Mouse (Mus musculus) spleen, adult 2 months (tissue): ENCODE measurements around the gene Fsd1. TPM values are rescaled to one million over a fixed set of nuclear protein-coding genes. Genes with fewer than 3 reads are reported as not detected.
A peak's percentile ranks its signal among the peaks of the same experiment; 100 is the strongest.

ENCODE experiments used
- DNase-seq, 2 experiments: peaks; one replicate each; pipeline versions ENCODE4 v3.0.0 to v3.0.0-alpha.2; 2012 to 2021; ENCODE audit warnings: low spot score in 2 of 2, low read depth in 1 of 2
- H3K27ac ChIP-seq: fragments of 200-500 bp; 2 replicates; pipeline ENCODE4 v1.5.1; 2012; ENCODE audit warnings: low read length, inconsistent platforms; ENCODE audit not compliant: insufficient read depth
- H3K27me3 ChIP-seq: fragments of 200-500 bp; 2 replicates; pipeline ENCODE4 v1.6.1; 2012; ENCODE audit warnings: mild to moderate bottlenecking, moderate library complexity, low read length, inconsistent platforms; ENCODE audit not compliant: control insufficient read depth, insufficient read depth
- H3K36me3 ChIP-seq: fragments of 200-500 bp; 2 replicates; pipeline ENCODE4 v1.6.1; 2012; ENCODE audit warnings: mild to moderate bottlenecking, low read length, inconsistent platforms; ENCODE audit not compliant: control insufficient read depth, insufficient read depth
- H3K4me1 ChIP-seq: fragments of 200-500 bp; 2 replicates; pipeline ENCODE4 v1.6.1; 2011; ENCODE audit warnings: inconsistent platforms; ENCODE audit not compliant: control insufficient read depth, insufficient read depth, insufficient read length
- H3K4me3 ChIP-seq: fragments of 200-500 bp; 2 replicates; pipeline ENCODE4 v1.5.1; 2011; ENCODE audit warnings: mild to moderate bottlenecking, inconsistent platforms; ENCODE audit not compliant: insufficient read depth, insufficient read length; ENCODE audit errors: extremely low read depth
- CTCF ChIP-seq: fragments of 200-500 bp; IDR thresholded peaks from 2 replicates; pipeline ENCODE4 v1.5.1; 2011; ENCODE audit warnings: mild to moderate bottlenecking, inconsistent platforms; ENCODE audit not compliant: insufficient read depth, insufficient read length, insufficient replicate concordance; ENCODE audit errors: extremely low read depth
- POLR2A ChIP-seq: fragments of 200-500 bp; IDR thresholded peaks from 2 replicates; pipeline ENCODE4 v1.6.1; 2011; ENCODE audit warnings: low read depth, low read length, inconsistent platforms
- WGBS: fragments of 180-500 bp; shearing (Covaris S2); methylation state at CpG from one replicate; pipeline ENCODE4 v1.1.7; 2018; 5-methylcytosine and 5-hydroxymethylcytosine counted together
- polyA plus RNA-seq: library from polyadenylated mRNA; depleted of rRNA; stranded (reverse); fragments of >200 nt; gene quantifications from 2 replicates; pipeline ENCODE4 v1.2.3, GENCODE M21; 2012

Fsd1 gene
- polyA plus RNA-seq, 1 experiment: 0.07 TPM

- peak overlapping the region; percentile 76 for H3K27ac ChIP-seq
Observed at GRCm38 (mm10) chr17:56009088-56009961, 23.0 kb downstream of the Fsd1 start.

GRCm38 (mm10) chr17:56009962-56010240 is 23.6 kb downstream of the Fsd1 start:
- DNase-seq: no peak
- TF ChIP-seq CTCF: no peak
- TF ChIP-seq POLR2A: no peak
- WGBS: 62% methylated on average over 2 of the region's 2 CpGs
- H3K27ac ChIP-seq: 0 out of 2 replicates have a peak overlapping the region, but pooled peaks have one; percentile 76
- H3K4me3 ChIP-seq: peak overlapping the region; percentile 76; the same call in 1 of the 2 replicates
- H3K36me3 ChIP-seq: peaks cover under 1% of the 10 kb centered on the region; the same call in 1 of the 2 replicates
- H3K4me1 ChIP-seq: peaks cover 10% of the 10 kb centered on the region; the same call in 1 of the 2 replicates
- no peaks in the 10 kb centered on the region for H3K27me3 ChIP-seq

More at GRCm38 (mm10) chr17:56009088-56009961, 23.0 kb downstream of the Fsd1 start:
- TF ChIP-seq POLR2A: peak; percentile 87
- TF ChIP-seq CTCF: peak; percentile 25; the same call in 1 of the 2 replicates
- peak; percentile 76 to 89 for DNase-seq
- Histone ChIP-seq H3K4me3 (peak overlapping the region; percentile 76), H3K4me1 (peaks cover 10% of the 10 kb centered on the region; the same call in 1 of the 2 replicates), H3K27me3 (no peaks in the 10 kb centered on the region), H3K36me3 (no peaks in the 10 kb centered on the region)
- 1% methylated on average over 62 of the region's 62 CpGs for WGBS

DNA sequence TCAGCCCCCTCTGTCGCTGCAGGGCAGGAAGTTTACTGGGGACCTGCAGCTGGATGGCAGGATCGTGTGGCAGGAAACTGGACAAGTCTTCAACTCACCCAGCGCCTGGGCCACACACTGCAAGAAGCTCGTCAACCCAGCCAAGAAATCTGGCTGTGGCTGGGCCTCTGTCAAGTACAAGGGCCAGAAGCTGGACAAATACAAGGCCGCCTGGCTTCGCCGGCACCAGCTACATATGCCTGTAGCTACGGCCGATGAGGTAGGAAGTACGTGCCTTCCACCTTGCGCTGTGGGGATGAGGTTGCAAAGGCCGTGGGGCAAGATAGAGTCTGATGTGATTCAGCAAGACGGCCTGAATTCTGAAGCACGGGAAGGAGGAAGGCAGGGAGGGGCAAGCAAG is 23.9 kb downstream of the Fsd1 start:
- WGBS: 70% methylated on average over 14 of the region's 14 CpGs
- DNase-seq: no peak
- Histone ChIP-seq H3K4me3 (no peak overlapping the region), H3K36me3 (peaks cover 4% of the 10 kb centered on the region), H3K4me1 (peaks cover 10% of the 10 kb centered on the region; the same call in 1 of the 2 replicates), H3K27me3 (no peaks in the 10 kb centered on the region), H3K27ac (no peak overlapping the region)
- TF ChIP-seq POLR2A (no peak), CTCF (no peak)

- Histone ChIP-seq H3K36me3 (peaks cover 8% of the 10 kb centered on the region), H3K4me1 (peaks cover 10% of the 10 kb centered on the region; the same call in 1 of the 2 replicates), H3K4me3 (no peak overlapping the region), H3K27ac (no peak overlapping the region), H3K27me3 (no peaks in the 10 kb centered on the region)
- peak in 1 of 2 experiments; percentile 75 for DNase-seq
- WGBS: 14% methylated on average over 9 of the region's 9 CpGs
- TF ChIP-seq POLR2A: no peak
- TF ChIP-seq CTCF: peak; percentile 97
Observed at GRCm38 (mm10) chr17:56010681-56011080, 24.4 kb downstream of the Fsd1 start.

DNA sequence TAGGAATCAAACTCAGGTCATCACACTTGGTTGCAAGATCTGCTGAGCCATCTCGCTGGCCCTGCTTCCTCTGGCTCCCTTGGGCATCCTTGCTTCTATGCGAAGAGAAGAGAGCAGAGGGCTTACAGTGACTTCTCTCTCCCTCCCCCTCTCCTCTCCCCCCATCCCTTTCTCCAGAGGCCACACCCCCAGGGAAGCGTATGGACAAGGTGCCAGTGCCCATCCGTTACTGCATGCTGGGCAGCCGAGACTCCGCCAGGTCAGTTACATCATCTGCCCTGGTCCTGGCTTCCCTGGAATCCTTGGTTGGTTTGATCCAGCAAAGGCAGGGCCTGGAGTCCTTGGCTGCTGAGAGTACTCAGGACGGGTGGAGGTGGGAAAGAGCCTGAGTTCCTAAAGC is 25.1 kb downstream of the Fsd1 start:
- TF ChIP-seq CTCF: no peak
- TF ChIP-seq POLR2A: no peak
- 94% methylated on average over 7 of the region's 7 CpGs for WGBS

DNA sequence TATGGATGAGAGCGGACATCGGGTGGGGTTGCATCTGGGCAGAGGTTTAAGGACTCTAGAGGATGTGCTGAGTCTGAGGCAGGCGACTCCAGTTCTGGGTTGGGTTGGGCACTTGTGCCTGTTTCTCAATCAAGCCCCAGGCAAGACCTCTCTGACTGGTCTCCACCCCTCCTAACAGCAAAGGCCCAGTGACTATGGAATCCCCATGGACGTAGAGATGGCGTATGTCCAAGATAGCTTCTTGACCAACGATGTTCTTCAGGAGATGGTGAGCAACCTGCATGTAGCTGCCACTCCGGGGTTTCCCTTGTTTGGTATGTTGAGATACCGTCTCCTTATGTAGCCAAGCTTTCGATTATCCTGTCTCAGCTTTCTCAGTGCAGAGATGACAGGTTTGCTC is 29.0 kb downstream of the Fsd1 start:
- no peak for TF ChIP-seq CTCF
- TF ChIP-seq POLR2A: no peak
- no peak overlapping the region for H3K4me3 ChIP-seq
- 95% methylated on average over 9 of the region's 9 CpGs for WGBS
- no peak overlapping the region for H3K27ac ChIP-seq
- DNase-seq: no peak
- H3K4me1 ChIP-seq: peaks cover 7% of the 10 kb centered on the region; the same call in 1 of the 2 replicates
- peaks cover 34% of the 10 kb centered on the region for H3K36me3 ChIP-seq
- H3K27me3 ChIP-seq: no peaks in the 10 kb centered on the region

More for the DNA sequence above, 25.1 kb downstream of the Fsd1 start:
- Histone ChIP-seq H3K4me3 (no peak overlapping the region), H3K27ac (no peak overlapping the region), H3K36me3 (peaks cover 14% of the 10 kb centered on the region), H3K27me3 (no peaks in the 10 kb centered on the region), H3K4me1 (peaks cover 10% of the 10 kb centered on the region; the same call in 1 of the 2 replicates)
- no peak for DNase-seq

GRCm38 (mm10) chr17:56016382-56016781 is 30.1 kb downstream of the Fsd1 start:
- Histone ChIP-seq H3K4me1 (peaks cover 14% of the 10 kb centered on the region), H3K27ac (no peak overlapping the region), H3K36me3 (peaks cover 34% of the 10 kb centered on the region), H3K27me3 (no peaks in the 10 kb centered on the region), H3K4me3 (no peak overlapping the region)
- 92% methylated on average over 8 of the region's 8 CpGs for WGBS
- DNase-seq: no peak
- no peak for TF ChIP-seq POLR2A
